Mouse (Mus musculus) cortical plate, adult 2 months (tissue): ENCODE results near the gene Lrrc40. TPM values are rescaled to one million over a fixed set of nuclear protein-coding genes. Genes with fewer than 3 reads are reported as not detected.

Experiments
- H3K27ac ChIP-seq: fragments of 200-500 bp; 2 replicates; pipeline ENCODE4 v1.5.1; 2012; ENCODE audit warnings: low read length, control low read depth, inconsistent platforms; ENCODE audit not compliant: insufficient read depth
- H3K4me1 ChIP-seq: fragments of 200-500 bp; 2 replicates; pipeline ENCODE4 v1.6.1; 2011; ENCODE audit warnings: low read length; ENCODE audit not compliant: control insufficient read depth, insufficient read depth
- H3K4me3 ChIP-seq: fragments of 200-500 bp; 2 replicates; pipeline ENCODE4 v1.5.1; 2011; ENCODE audit warnings: mild to moderate bottlenecking, low read length, control low read depth; ENCODE audit not compliant: insufficient read depth
- CTCF ChIP-seq: fragments of 200-500 bp; IDR thresholded peaks from 2 replicates; pipeline ENCODE4 v1.5.1; 2011; ENCODE audit warnings: mild to moderate bottlenecking, control low read depth, low read length; ENCODE audit not compliant: insufficient read depth; ENCODE audit errors: extremely low read depth
- POLR2A ChIP-seq: fragments of 200-500 bp; IDR thresholded peaks from 2 replicates; pipeline ENCODE4 v1.6.1; 2011; ENCODE audit warnings: mild to moderate bottlenecking, low read length, control low read depth; ENCODE audit not compliant: insufficient read depth; ENCODE audit errors: extremely low read depth
- polyA plus RNA-seq: library from polyadenylated mRNA; depleted of rRNA; stranded (reverse); fragments of >200 nt; gene quantifications from 2 replicates; pipeline ENCODE4 v1.2.3, GENCODE M21; 2012; rRNA removed

Gene Lrrc40
- polyA plus RNA-seq: 22.3 and 23.5 TPM in 2 replicates

DNA sequence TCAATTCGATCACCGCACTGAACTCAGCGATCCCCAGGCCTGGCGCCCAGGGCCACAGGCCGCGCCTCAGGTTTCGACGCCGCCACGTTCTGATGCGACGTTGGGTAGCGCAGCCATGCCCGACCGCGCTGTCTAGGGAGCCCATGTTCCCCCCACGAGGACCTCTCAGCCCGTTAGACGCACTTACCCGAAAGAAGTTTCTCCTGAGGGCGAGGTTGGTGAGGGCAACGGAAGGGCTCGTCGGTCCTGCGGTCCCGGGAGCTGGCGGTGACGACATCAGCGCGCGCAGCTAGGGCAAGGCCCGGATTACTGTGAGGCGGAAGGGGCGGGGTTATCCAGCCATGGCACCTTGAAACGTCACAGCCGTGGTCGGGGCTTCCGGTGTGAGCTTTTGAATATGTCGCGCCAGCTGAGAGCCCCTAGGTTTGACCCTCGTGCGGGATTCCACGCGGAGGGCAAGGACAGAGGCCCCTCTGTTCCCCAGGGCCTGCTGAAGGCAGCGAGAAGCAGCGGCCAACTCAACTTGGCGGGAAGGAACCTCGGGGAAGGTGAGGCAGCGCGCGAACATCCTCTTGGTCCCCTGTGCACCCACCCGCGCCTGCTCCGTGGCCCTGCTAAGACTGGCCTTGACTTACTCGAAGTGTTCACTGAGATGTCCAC is at the start of gene Lrrc40, which contains the start of gene Srsf11:
TSS of gene Lrrc40 (plus strand) at position 334 of the 660 bp plus-strand sequence.
TSS of gene Srsf11 (minus strand) at position 311 of the 660 bp plus-strand sequence.
- H3K4me1 ChIP-seq: peaks cover 2% of the 10 kb centered on the region; the same call in 1 of the 2 replicates
- H3K27ac ChIP-seq: peak within 1 kb of the TSS; percentile 86
- no peak for TF ChIP-seq CTCF
- peak; percentile 75 for TF ChIP-seq POLR2A
- H3K4me3 ChIP-seq: peak within 1 kb of the TSS; percentile 96

- Histone ChIP-seq H3K4me3 (no peak overlapping the region), H3K27ac (no peak overlapping the region), H3K4me1 (no peaks in the 10 kb centered on the region)
- TF ChIP-seq POLR2A: no peak
- no peak for TF ChIP-seq CTCF
Measured at GRCm38 (mm10) chr3:157993322-157993721, 43.1 kb upstream of the Lrrc40 start.

- H3K27ac ChIP-seq: no peak overlapping the region
- H3K4me3 ChIP-seq: no peak overlapping the region
- TF ChIP-seq CTCF (no peak), POLR2A (no peak)
- no peaks in the 10 kb centered on the region for H3K4me1 ChIP-seq
Measured at GRCm38 (mm10) chr3:157995726-157996125, 40.7 kb upstream of the Lrrc40 start.

- Histone ChIP-seq H3K27ac (no peak overlapping the region), H3K4me3 (no peak overlapping the region), H3K4me1 (no peaks in the 10 kb centered on the region)
- TF ChIP-seq CTCF (no peak), POLR2A (no peak)
Measured at GRCm38 (mm10) chr3:157998742-157999369, 37.6 kb upstream of the Lrrc40 start.

- no peak overlapping the region for H3K4me3 ChIP-seq
- no peak overlapping the region for H3K27ac ChIP-seq
- peaks cover 2% of the 10 kb centered on the region; the same call in 1 of the 2 replicates for H3K4me1 ChIP-seq
- TF ChIP-seq POLR2A (no peak), CTCF (no peak)
Measured at GRCm38 (mm10) chr3:158008647-158009046, 27.8 kb upstream of the Lrrc40 start.

DNA sequence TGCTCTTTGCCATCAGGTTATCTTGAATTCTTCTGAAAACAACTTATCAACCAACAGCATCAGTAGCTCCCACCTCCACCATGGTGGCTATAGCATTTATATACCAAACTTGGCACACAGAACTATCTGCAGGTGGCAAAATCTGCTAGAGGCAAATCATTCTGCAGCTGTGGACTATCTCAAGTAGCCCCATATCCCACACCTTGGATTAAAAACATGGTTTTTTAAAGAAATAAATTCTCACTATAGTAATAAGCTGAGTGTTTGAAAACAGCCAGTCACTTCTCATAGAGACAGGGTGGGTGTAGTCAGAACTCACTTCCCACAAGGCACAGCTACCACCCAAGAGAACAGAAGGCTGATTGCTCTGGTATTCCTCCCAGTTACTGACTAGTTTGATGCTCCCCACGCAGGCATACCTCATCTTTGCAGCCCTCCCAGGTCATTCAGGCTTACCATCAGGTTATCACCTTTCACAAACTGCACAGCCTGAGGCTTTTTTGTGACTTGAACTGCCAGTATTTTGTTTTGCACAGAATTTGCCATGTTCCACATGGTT is 26.6 kb upstream of the Lrrc40 start:
- no peak overlapping the region for H3K4me3 ChIP-seq
- no peak for TF ChIP-seq CTCF
- TF ChIP-seq POLR2A: no peak
- H3K27ac ChIP-seq: no peak overlapping the region
- H3K4me1 ChIP-seq: peaks cover 2% of the 10 kb centered on the region; the same call in 1 of the 2 replicates

- Histone ChIP-seq H3K4me3 (peak overlapping the region; percentile 41), H3K27ac (no peak overlapping the region; the same call in 1 of the 2 replicates), H3K4me1 (peaks cover 2% of the 10 kb centered on the region; the same call in 1 of the 2 replicates)
- TF ChIP-seq POLR2A (peak; percentile 46; the same call in 1 of the 2 replicates), CTCF (no peak)
Measured at GRCm38 (mm10) chr3:158031371-158031925, 5.0 kb upstream of the Lrrc40 start.

GRCm38 (mm10) chr3:158032106-158032505 is 4.4 kb upstream of the Lrrc40 start:
- H3K27ac ChIP-seq: no peak overlapping the region
- TF ChIP-seq CTCF: no peak
- TF ChIP-seq POLR2A: no peak

DNA sequence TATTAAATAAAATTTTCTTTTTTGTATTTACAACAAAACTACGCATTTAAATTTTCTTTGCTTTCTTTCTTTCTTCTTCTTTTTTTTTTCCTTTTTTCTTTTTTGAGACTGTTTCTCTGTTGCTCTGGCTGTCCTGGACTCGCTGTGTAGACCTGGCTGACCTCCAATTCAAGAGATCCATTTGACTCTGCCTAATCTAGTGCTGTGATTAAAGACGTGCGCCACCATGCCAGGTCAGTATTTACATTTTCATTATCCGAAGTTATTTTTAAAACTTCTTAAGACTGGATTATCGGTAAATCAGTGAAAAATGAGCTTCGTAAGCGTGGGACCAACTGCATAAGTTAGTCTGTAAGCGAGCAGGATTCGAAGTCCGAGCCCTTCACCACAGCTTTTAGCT is 596 bp upstream of the Lrrc40 start:
- H3K4me1 ChIP-seq: peaks cover 2% of the 10 kb centered on the region; the same call in 1 of the 2 replicates
- H3K27ac ChIP-seq: peak overlapping the region; percentile 86; the same call in 1 of the 2 replicates
- TF ChIP-seq POLR2A: no peak
- no peak for TF ChIP-seq CTCF
- H3K4me3 ChIP-seq: peak overlapping the region; percentile 96

More at GRCm38 (mm10) chr3:158032106-158032505, 4.4 kb upstream of the Lrrc40 start:
- H3K4me1 ChIP-seq: peaks cover 2% of the 10 kb centered on the region; the same call in 1 of the 2 replicates
- H3K4me3 ChIP-seq: peak overlapping the region; percentile 41; the same call in 1 of the 2 replicates

GRCm38 (mm10) chr3:158038106-158038505 is 1.6 kb downstream of the Lrrc40 start:
- Histone ChIP-seq H3K4me1 (peaks cover 2% of the 10 kb centered on the region; the same call in 1 of the 2 replicates), H3K4me3 (peak overlapping the region; percentile 18; the same call in 1 of the 2 replicates), H3K27ac (no peak overlapping the region)
- TF ChIP-seq CTCF (no peak), POLR2A (no peak)
